Mouse (Mus musculus) sigmoid colon, adult 10 weeks (tissue): Measurements from ENCODE around the gene Otud1. TPM values are rescaled to one million over a fixed set of nuclear protein-coding genes. Genes with fewer than 3 reads are reported as not detected.

Source experiments
- polyA plus RNA-seq: library from polyadenylated mRNA; stranded (reverse); fragments of 350-450 nt; fragmentation: Illumina TruSeq; extraction: RNeasy Lipid Tissue Mini Kit (QIAGEN cat#74804); gene quantifications from one replicate; pipeline ENCODE4 v1.2.3, GENCODE M21; 2014; ENCODE audit warnings: low read depth, low replicate concordance

Gene Otud1
- 14.3 TPM for polyA plus RNA-seq

DNA sequence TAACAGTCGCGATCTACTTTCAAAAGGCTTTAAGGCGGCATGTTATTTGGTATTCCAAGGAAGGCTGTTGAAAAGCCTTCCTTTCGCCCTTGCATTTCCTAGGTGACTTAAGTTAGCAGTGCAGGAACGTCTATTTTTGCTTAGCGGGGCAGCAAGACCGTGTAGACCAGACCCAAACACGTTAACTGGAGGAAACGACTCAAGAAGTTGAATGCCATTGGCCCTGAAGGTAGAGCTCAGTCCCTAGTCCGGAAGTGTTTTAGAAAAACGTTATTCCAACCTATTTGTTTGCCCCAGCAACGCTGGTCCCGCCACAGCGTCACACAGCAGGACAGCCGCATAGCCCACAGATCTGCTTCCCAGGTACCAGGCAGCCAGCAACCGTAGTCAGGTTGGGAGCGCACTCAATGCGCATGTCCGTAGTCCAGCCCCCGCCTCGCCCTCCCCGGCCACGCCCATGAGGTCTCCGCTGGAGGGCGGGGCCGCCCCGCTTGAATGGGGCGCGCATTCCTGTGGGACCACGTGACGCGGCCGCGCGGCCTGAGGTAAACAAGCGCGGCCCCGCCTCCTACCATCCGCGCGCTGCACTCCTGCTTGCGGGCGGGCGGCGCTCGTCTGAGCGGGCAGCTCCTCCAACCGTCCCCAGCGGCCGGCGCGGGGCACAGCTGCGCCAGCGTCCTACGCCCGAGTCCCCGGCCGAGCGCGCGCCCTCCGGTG, at the start of gene Otud1:
Gene Otud1, plus strand, starts transcription at position 595 of the 717 bp plus-strand sequence.

Other genes with a start within 250 kb of the Otud1 start
- gene Ptf1a, start 212.1 kb upstream of the Otud1 start, polyA plus RNA-seq, result not detected
- gene 4921504E06Rik, start 103.8 kb upstream of the Otud1 start, polyA plus RNA-seq, result not detected